Mouse (Mus musculus) ovary, postnatal 14 days (tissue): ENCODE data around the gene Dguok.
A peak's percentile ranks its signal among the peaks of the same experiment; 100 is the strongest.

Source experiments
- DNase-seq: peaks from one replicate; pipeline ENCODE4 v3.0.0; 2022; ENCODE audit warnings: low spot score

Gene Dguok

DNA sequence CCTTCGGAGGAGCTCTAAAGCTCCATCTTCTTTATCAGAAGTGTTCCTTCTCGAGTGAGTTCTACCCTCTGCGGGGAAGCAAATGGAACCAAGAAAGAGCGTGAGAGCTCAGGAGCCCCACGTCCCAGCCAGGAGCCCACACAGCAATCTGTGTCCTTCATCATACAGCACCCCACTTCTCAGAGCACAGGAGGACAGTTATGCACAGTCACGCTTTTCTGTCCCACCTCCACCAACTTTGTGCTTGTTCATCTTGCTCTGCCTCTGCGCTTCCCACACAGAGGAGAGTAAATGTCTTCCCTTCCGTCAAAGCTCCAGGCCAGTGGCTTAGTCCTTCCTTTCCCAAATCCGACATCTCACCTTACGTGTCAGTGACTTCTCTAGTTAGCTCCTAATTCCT, 7.7 kb downstream of the Dguok start:
- no peak for DNase-seq

DNA sequence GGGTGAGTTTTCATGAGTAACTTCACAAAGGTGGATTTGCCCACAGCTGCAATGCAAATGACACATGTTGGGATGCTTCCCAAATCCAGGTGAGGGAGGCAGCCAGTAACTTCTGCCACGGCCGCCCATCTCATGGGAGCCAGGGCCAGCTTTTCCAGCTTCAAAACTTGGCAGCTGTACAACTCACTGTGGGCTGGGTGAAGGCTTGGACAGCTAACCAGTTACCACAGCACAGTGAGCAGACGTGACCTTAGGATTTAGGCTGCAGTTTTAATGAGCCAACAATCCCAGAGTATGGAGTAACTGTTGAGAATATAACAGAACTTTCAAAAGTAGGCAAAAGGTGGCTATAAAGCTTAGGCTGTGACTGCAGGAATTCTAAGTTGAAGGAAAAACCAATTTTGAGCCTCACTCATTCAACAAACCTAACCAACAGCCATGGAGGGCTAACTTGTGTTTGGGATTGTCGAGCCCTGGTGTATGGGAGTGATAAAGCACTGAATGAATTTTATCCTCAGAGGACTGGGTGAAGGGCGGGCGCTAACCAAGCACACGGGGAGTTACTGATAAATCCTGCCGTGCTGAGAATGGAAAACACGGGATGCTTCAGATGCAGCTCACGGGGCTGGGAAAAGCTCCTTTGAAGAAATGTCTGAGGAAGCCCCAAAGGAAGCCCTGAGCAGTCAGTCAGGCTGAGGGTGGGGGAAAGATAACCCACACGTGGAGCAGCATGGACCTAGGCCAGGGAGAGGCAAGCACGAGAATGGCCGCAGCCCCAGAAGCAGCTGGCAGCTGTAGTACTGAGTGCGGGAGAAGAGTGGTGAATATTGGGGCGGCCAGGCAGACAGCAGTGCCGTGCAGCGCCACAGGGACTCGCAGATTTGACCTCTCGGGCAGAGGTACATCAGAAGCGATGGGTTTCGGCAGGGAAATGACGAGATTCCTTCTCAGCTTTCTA, 9.7 kb downstream of the Dguok start:
- peak; percentile 34 for DNase-seq

DNA sequence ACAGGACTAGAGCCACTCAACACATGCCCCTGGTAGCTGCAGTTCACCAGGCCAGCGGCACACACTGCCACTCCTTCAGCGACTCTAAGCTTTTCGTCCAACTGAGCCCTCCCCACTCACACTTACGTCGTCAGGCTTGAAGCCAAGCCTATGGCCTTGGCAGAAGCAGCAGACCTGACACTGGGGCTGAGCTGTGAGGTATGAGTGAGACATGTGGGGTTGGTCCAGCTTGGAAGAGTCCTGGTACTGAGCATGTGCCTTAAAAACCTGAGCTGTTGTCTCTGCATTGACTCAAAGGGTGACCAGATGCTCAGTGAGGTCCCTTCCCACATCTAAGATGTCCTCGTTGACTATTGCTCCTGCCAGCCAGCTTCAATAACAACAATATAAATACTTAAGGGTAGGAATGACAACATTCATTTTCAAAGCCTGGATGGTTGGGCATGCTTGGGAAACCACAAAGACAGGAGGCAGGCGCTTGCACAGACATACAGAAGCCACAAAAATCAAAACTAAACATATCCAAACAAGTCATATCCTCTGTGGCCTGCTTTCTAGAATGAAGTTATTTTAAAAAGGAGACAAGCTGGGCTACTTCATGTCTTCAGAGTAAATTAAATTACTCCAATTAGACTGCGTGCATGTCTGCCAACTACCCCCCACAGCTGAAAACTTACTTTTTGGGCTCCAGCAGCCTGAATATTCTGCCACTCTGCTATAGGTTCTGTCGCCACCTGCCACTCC, 10.6 kb downstream of the Dguok start:
- no peak for DNase-seq

GRCm38 (mm10) chr6:83490622-83491021, 16.1 kb downstream of the Dguok start:
- DNase-seq: no peak

GRCm38 (mm10) chr6:83488200-83488599, 18.6 kb downstream of the Dguok start:
- no peak for DNase-seq

- DNase-seq: no peak
These were observed 19.5 kb downstream of the Dguok start for GRCm38 (mm10) chr6:83487298-83487697.

DNA sequence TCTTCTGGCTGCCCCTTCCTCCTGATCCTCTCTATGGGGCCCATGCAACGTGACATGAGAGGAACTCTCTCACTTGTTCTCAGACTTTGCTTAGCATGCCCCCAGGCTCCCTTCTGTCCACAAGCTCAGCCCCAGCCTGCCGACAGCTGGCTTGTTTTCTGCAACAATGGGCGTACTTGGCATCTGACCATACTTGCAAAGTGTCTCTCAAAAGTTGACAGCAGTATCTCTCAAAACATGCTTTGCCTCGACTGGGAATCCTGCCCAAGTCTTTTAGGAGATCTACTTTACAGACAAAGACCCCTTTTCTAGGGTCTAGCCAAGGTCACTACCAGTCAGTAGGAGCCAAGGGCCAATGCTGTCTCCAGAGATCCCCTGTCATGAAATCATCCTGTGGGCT, 20.9 kb downstream of the Dguok start:
- no peak for DNase-seq

GRCm38 (mm10) chr6:83483776-83484175, 23.0 kb downstream of the Dguok start:
- DNase-seq: no peak

GRCm38 (mm10) chr6:83482418-83483085, 24.2 kb downstream of the Dguok start:
- no peak for DNase-seq

- DNase-seq: no peak
These were observed 26.6 kb downstream of the Dguok start for GRCm38 (mm10) chr6:83480019-83480655.

GRCm38 (mm10) chr6:83479193-83479592, 27.6 kb downstream of the Dguok start:
- no peak for DNase-seq

DNA sequence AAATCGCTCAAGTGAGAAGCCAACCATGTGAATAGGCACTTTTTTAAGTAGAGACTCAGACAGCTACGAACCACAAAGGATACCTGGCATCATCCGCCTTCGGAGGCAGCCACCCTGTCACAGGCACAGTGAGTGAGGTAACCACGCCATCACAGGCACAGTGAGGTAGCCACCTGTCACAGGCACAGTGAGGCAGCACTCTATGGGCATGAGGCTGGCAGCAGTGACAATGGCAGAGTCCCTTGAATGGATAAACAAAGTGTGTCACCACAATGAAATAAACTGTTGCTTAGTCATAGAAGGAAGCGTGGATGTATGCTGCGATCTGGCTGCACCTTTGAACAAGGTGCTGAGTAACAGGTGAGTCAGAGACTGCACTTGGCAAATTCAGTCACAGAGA, 28.1 kb downstream of the Dguok start:
- DNase-seq: no peak

DNA sequence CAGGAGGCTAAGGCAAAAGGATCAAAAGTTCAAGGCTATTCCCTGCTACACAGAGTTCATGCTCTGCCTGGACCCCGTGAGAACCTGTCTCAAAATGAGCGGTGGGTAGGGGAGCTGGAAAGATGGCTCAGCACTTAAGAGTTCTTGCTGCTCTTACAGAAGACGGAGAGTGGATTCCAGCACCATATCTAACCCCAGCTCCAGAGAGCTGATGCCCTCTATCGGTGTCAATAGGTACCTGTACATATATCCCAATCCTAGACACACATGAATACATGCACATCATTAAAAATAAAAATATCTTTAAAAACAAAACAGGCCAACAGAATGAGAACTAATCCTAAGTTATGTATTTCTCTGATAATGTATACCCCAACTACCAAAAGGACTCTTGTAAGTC, 28.6 kb downstream of the Dguok start:
- no peak for DNase-seq

- no peak for DNase-seq
These were observed 31.3 kb downstream of the Dguok start for GRCm38 (mm10) chr6:83475431-83475830.

- no peak for DNase-seq
These were observed 33.5 kb downstream of the Dguok start for GRCm38 (mm10) chr6:83473240-83473639.

DNA sequence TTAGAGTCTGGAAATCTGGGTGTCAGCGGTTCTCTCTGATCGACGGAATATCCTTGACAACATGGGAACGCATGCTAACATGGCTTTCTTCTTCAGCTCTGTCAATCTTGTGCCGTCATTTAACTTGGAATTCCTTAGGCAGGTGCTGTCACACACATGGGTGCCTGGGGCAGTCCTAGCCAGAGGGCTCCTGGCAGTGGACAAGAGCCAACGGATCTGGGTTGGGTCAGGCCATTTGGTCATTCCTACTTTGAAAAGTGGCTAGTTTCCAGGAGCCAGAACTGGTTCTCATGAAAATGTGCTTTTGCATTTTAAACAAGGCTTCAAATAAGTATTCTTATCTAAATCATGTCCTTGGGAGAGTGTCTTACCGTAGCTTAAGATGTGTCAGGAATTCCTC, 35.0 kb downstream of the Dguok start:
- DNase-seq: no peak

DNA sequence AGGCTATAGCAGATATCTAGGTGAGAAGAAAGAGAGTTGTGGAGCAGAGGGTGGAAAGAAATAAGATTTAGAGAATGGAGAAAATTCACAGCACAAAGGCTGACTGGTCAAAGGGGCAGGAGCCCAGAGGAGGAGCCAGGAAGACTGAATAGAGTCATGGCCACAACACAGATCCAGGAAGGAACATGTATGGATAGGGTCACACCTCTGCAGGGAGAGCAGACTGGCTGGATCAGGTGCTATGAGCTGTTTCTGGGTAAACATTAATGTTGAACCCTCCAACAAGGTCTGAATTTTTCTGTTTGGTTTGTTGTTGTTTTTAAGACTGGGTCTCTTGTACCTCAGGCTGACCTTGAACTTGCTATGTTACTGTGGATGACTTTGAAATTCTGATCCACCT, 42.8 kb downstream of the Dguok start:
- DNase-seq: no peak

GRCm38 (mm10) chr6:83459034-83459644, 47.6 kb downstream of the Dguok start, which contains the start of gene Tet3:
Tet3 (minus strand) TSS chr6:83459084.
- no peak for DNase-seq

DNA sequence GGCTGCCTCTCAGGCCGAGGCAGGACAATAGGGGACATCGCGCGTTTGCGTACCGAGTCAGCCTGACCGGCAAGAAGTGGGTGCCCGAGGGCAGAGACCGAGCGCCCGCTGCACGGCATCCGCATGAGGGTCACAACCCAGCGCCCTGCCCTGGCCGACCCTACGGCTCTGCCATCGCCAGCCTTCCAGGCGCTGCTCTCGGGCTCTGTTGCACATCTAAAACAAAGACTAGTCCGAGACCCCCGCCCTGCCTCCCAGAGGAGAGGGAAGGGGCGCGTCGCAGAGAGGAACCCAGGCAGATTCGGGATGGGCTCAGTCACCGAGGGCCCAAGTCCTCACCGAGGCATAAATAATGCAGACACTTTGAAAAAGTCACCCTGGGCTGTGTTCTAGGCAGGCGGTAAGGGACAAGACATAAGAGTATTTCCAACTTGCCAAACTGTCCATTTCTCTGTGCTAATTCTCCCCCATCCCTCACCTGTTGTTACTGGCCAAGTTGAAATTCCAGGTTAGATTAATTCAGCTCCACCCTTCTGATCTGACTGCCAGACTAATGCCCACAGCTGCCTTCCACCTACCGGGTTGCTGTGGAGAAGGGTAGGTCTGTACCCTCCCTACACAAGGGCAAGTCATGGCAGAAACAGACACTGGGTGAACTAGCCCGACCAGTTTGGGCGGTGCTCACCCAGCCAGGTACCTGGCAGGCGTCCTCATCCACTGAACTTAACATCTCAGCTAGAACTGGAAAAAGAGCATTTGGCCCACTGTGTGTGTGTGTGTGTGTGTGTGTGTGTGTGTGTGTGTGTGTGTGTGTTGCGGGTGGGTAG, 49.6 kb downstream of the Dguok start:
- DNase-seq: no peak

DNA sequence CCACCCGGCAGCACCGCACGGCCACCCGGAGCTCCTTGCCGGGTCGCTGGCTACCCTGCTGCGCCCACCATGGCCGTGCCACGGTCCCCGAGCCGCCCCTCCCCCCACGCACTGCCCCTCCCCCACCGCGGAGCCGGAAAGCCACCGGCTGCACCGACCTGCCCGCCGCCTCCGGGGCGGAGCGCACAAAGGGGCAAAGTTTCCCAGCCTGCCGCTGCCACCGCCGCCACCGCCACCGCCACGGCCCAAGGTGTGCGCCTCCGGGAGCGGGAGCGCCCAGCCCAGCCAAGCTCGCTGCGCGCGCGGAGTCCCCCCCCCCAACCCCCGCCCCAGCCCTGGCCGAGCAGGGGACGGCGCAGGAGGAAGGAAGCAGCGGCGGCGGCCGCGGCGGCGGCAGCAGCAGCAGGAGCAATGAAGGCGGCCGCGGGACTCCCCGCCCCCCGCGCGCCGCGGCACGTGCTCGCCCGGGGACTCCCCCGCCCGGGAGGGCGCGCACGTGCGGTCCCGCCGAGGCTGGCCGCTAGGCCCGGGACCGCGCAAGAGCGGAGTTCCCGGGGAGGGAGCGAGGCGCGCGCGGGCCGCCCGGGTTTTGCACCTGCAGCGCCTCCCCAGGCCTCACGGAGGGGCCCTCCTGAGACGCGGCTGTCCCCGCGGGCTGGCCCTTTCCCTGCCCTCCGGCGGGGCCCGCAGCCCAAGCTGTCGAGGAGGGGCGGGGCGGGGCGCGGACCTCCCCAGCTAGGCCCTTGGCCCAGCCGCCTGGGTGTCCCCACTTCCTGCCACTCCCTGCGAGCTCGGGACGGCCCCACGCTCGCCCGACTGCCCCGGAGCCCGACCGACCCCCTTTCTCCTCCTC, 50.4 kb downstream of the Dguok start:
- DNase-seq: peak; percentile 65
